In the genomic region with DNA sequence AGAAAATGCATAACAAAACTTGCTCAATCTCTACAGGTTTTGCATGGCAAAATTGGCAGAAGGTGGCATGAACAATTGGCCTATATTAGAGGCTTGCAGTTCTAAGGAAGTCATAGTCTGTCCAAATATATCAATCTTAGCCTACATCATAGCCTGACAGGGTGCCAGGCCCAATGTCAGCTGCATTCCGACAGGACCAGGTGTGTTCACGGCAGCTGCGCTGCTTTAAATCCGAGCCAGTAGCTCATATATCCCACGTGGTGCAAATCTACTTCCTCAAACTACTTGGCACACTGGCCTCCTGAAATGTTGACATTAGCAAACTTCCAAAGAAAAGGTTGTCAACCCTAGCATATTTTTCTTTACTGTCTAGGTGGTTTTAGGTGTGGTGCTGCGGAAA, we compare ENCODE assay signal across 14 mouse cellular contexts. TPM values are rescaled to one million over a fixed set of nuclear protein-coding genes. Genes with fewer than 3 reads are reported as not detected.
DNase-seq lines count a peak whose midpoint lies in the region; ATAC-seq and TF ChIP-seq lines count a peak whose summit lies in the region.
"Had no signal": no experiment of that assay in that cellular context is flagged by ENCODE, and none has a peak within 500 bp of the region (broad histone marks: within the 10 kb centered on the region; RNA-seq: fewer than 3 reads in every experiment).

No protein-coding gene starts in this region.

- no peak overlapping the region for H3K4me3 ChIP-seq in midbrain, embryonic 11.5 days (ENCODE audit: low read depth, low read length)
- no peak overlapping the region for H3K4me3 ChIP-seq in midbrain, embryonic 15.5 days
- no peak overlapping the region for H3K4me3 ChIP-seq in lung, postnatal 0 days (ENCODE audit: low read depth, low read length)
- H3K4me3 ChIP-seq in stomach, postnatal 0 days (ENCODE audit: low read depth, low read length): no peak overlapping the region
- H3K4me3 ChIP-seq: erythroblast, embryonic 14.5 days; heart, embryonic 12.5 days; hindbrain, embryonic 13.5 days; limb, embryonic 12.5 days had no signal

- ATAC-seq in midbrain, embryonic 11.5 days (ENCODE audit: low FRiP score): no peak
- no peak for ATAC-seq in midbrain, embryonic 15.5 days (replicated peaks)
- ATAC-seq in granulocyte monocyte progenitor cell, adult 5-6 weeks (replicated peaks; ENCODE audit: poor library complexity, severe bottlenecking): peak; percentile 12
- ATAC-seq in lung, postnatal 0 days: peak; percentile 76
- ATAC-seq in stomach, postnatal 0 days (ENCODE audit: low FRiP score, low TSS enrichment): peak; percentile 90

- no peaks in the 10 kb centered on the region for H3K4me1 ChIP-seq in midbrain, embryonic 11.5 days (ENCODE audit: control insufficient read depth, insufficient read depth, low read length)
- no peaks in the 10 kb centered on the region; the same call in 1 of the 2 replicates for H3K4me1 ChIP-seq in midbrain, embryonic 15.5 days
- H3K4me1 ChIP-seq in lung, postnatal 0 days (ENCODE audit: insufficient read depth, low read depth, low read length): no peaks in the 10 kb centered on the region; the same call in 1 of the 2 replicates
- no peaks in the 10 kb centered on the region for H3K4me1 ChIP-seq in stomach, postnatal 0 days (replicated peaks; ENCODE audit: control insufficient read depth, insufficient read depth)

- TF ChIP-seq CTCF in lung, postnatal 0 days (IDR thresholded peaks at IDR 0.05): no peak
- TF ChIP-seq CTCF in stomach, postnatal 0 days (IDR thresholded peaks at IDR 0.05; ENCODE audit: low read depth): no peak

- WGBS in midbrain, embryonic 11.5 days: 89% methylated on average over 6 of the region's 6 CpGs
- WGBS in midbrain, embryonic 15.5 days: 82% methylated on average over 6 of the region's 6 CpGs
- 28% methylated on average over 6 of the region's 6 CpGs for WGBS in lung, postnatal 0 days
- 28% methylated on average over 6 of the region's 6 CpGs for WGBS in stomach, postnatal 0 days

- no peak for TF ChIP-seq EP300 in lung, postnatal 0 days (IDR thresholded peaks at IDR 0.05)
- no peak for TF ChIP-seq EP300 in stomach, postnatal 0 days (optimal IDR thresholded peaks at IDR 0.05)

- H3K27me3 ChIP-seq in midbrain, embryonic 11.5 days (ENCODE audit: control insufficient read depth, insufficient read depth, low read length): peaks cover under 1% of the 10 kb centered on the region; the same call in 1 of the 2 replicates
- H3K27me3 ChIP-seq in midbrain, embryonic 15.5 days (replicated peaks): no peaks in the 10 kb centered on the region
- H3K27me3 ChIP-seq in lung, postnatal 0 days (replicated peaks; ENCODE audit: insufficient read depth, low read length): no peaks in the 10 kb centered on the region
- no peaks in the 10 kb centered on the region for H3K27me3 ChIP-seq in stomach, postnatal 0 days (ENCODE audit: control insufficient read depth, insufficient read depth, low read length)
- H3K27me3 ChIP-seq: limb, embryonic 12.5 days had no signal

- no peak overlapping the region for H3K4me2 ChIP-seq in midbrain, embryonic 11.5 days
- H3K4me2 ChIP-seq in midbrain, embryonic 15.5 days: no peak overlapping the region
- H3K4me2 ChIP-seq in lung, postnatal 0 days (replicated peaks; ENCODE audit: low read depth, low read length): no peak overlapping the region
- H3K4me2 ChIP-seq in stomach, postnatal 0 days (replicated peaks; ENCODE audit: low read depth): no peak overlapping the region
- H3K4me2 ChIP-seq: heart, embryonic 12.5 days; hindbrain, embryonic 13.5 days; limb, embryonic 12.5 days had no signal

- no peak overlapping the region for H3K9ac ChIP-seq in midbrain, embryonic 11.5 days (ENCODE audit: low read length)
- no peak overlapping the region for H3K9ac ChIP-seq in midbrain, embryonic 15.5 days
- H3K9ac ChIP-seq in lung, postnatal 0 days (replicated peaks; ENCODE audit: low read depth): no peak overlapping the region
- no peak overlapping the region for H3K9ac ChIP-seq in stomach, postnatal 0 days (ENCODE audit: low read length)
- H3K9ac ChIP-seq: heart, embryonic 12.5 days; hindbrain, embryonic 13.5 days; limb, embryonic 12.5 days had no signal

- H3K36me3 ChIP-seq in midbrain, embryonic 11.5 days (ENCODE audit: control insufficient read depth, insufficient read depth, low read length): no peaks in the 10 kb centered on the region
- H3K36me3 ChIP-seq in midbrain, embryonic 15.5 days (replicated peaks): no peaks in the 10 kb centered on the region
- H3K36me3 ChIP-seq in lung, postnatal 0 days (ENCODE audit: insufficient read depth, low read length): no peaks in the 10 kb centered on the region
- no peaks in the 10 kb centered on the region for H3K36me3 ChIP-seq in stomach, postnatal 0 days (ENCODE audit: control insufficient read depth, insufficient read depth, low read length)
- H3K36me3 ChIP-seq: heart, embryonic 12.5 days; hindbrain, embryonic 13.5 days; limb, embryonic 12.5 days had no signal

- DNase-seq in midbrain, embryonic 11.5 days (ENCODE audit: low spot score, missing footprints): peak; percentile 33
- peak; percentile 81 for DNase-seq in lung, postnatal 0 days (ENCODE audit: low spot score)
- peak; percentile 58 for DNase-seq in stomach, postnatal 0 days (ENCODE audit: low spot score)
- DNase-seq in gastrocnemius, postnatal 25 days: no peak
- DNase-seq in left cerebral cortex, adult 8-10 months (ENCODE audit: low spot score in 2 of 2): no peak
- DNase-seq: cerebellum, postnatal 25 days; layer of hippocampus, adult 9-11 months; right cerebral cortex, adult 18-20 months had no signal

- H3K9me3 ChIP-seq in midbrain, embryonic 11.5 days (ENCODE audit: control insufficient read depth, low read length): no peaks in the 10 kb centered on the region
- no peaks in the 10 kb centered on the region for H3K9me3 ChIP-seq in midbrain, embryonic 15.5 days
- no peaks in the 10 kb centered on the region for H3K9me3 ChIP-seq in lung, postnatal 0 days (ENCODE audit: low read length)
- no peaks in the 10 kb centered on the region for H3K9me3 ChIP-seq in stomach, postnatal 0 days (ENCODE audit: control insufficient read depth, low read length)
- H3K9me3 ChIP-seq: heart, embryonic 12.5 days; hindbrain, embryonic 13.5 days; limb, embryonic 12.5 days had no signal

- no peak overlapping the region for H3K27ac ChIP-seq in midbrain, embryonic 11.5 days (ENCODE audit: low read depth, low read length)
- no peak overlapping the region for H3K27ac ChIP-seq in midbrain, embryonic 15.5 days
- H3K27ac ChIP-seq in lung, postnatal 0 days (ENCODE audit: low read length): no peak overlapping the region
- H3K27ac ChIP-seq in stomach, postnatal 0 days (replicated peaks): no peak overlapping the region
- H3K27ac ChIP-seq: hindbrain, embryonic 13.5 days; limb, embryonic 12.5 days had no signal

RNA-seq across cellular contexts. Expression of a gene that starts 6.2 kb away (rescaled TPM):
- 13.3 and 15.1 TPM in 2 replicates for polyA plus RNA-seq in midbrain, embryonic 11.5 days (2014; fragmentation: Nextera tagmentation; extraction: Ambion mirVana)
- polyA plus RNA-seq in midbrain, embryonic 15.5 days (2015; fragmentation: Nextera tagmentation; extraction: Ambion mirVana): 29.5 and 32.2 TPM in 2 replicates
- total RNA-seq in granulocyte monocyte progenitor cell, adult 5-6 weeks (2014; fragmentation: Nextera tagmentation): 158 and 198 TPM in 2 replicates
- 114 and 119 TPM in 2 replicates for total RNA-seq in granulocyte monocyte progenitor cell, adult 5-6 weeks (2017)
- polyA plus RNA-seq in lung, postnatal 0 days (2015; fragmentation: Nextera tagmentation; extraction: Ambion mirVana): 5.6 and 6.8 TPM in 2 replicates
- polyA plus RNA-seq in stomach, postnatal 0 days (2015; fragmentation: Nextera tagmentation; extraction: Ambion mirVana): 6.1 and 6.7 TPM in 2 replicates
- total RNA-seq in gastrocnemius, postnatal 25 days (2021): 10 to 100 TPM; 11.1 to 14.9 TPM
- total RNA-seq in left cerebral cortex, adult 8-10 months (2022): 10 to 100 TPM; 16.7 to 21.8 (median 20.6) TPM

Comparison
In these comparisons a context has a peak if more than half of its experiments do, and no peak if none do; other contexts are left out.
1. ATAC-seq: peak in granulocyte monocyte progenitor cell, adult 5-6 weeks (single experiment), lung, postnatal 0 days (single experiment) and stomach, postnatal 0 days (single experiment); none in midbrain, embryonic 11.5 days (single experiment) and midbrain, embryonic 15.5 days (single experiment).
2. DNase-seq: peak in midbrain, embryonic 11.5 days (single experiment), lung, postnatal 0 days (single experiment) and stomach, postnatal 0 days (single experiment); none in gastrocnemius, postnatal 25 days (single experiment) and left cerebral cortex, adult 8-10 months (0 of 2).